Mouse (Mus musculus) ES-Bruce4 (cell line): Measurements from ENCODE around the gene Rgs16. TPM values are rescaled to one million over a fixed set of nuclear protein-coding genes. Genes with fewer than 3 reads are reported as not detected.

Experiments
- H3K27ac ChIP-seq: 2 replicates; pipeline ENCODE4 v1.5.1; 2012; ENCODE audit warnings: low read length, inconsistent platforms; ENCODE audit not compliant: insufficient read depth
- H3K27me3 ChIP-seq: 2 replicates; pipeline ENCODE4 v1.6.1; 2012; ENCODE audit warnings: mild to moderate bottlenecking, low read length, inconsistent platforms; ENCODE audit not compliant: control insufficient read depth, poor library complexity, insufficient read depth, severe bottlenecking
- H3K36me3 ChIP-seq: 2 replicates; pipeline ENCODE4 v1.6.1; 2012; ENCODE audit warnings: inconsistent platforms, mild to moderate bottlenecking, low read length, moderate library complexity; ENCODE audit not compliant: control insufficient read depth, poor library complexity, insufficient read depth, severe bottlenecking
- H3K4me1 ChIP-seq: one replicate; pipeline ENCODE4 v1.8.1; 2011; ENCODE audit warnings: low read length; ENCODE audit not compliant: control insufficient read depth, insufficient read depth
- H3K4me3 ChIP-seq: 2 replicates; pipeline ENCODE4 v1.5.1; 2011; ENCODE audit warnings: low read depth, mild to moderate bottlenecking, low read length
- H3K9ac ChIP-seq: 2 replicates; pipeline ENCODE4 v1.6.1; 2012; ENCODE audit warnings: low read depth, mild to moderate bottlenecking, inconsistent platforms; ENCODE audit not compliant: poor library complexity, severe bottlenecking
- H3K9me3 ChIP-seq: replicated peaks from 2 replicates; pipeline ENCODE4 v1.6.1; 2012; ENCODE audit warnings: mild to moderate bottlenecking, low read length, inconsistent platforms; ENCODE audit not compliant: control insufficient read depth, poor library complexity, insufficient read depth, severe bottlenecking
- CTCF ChIP-seq: IDR thresholded peaks from one replicate; pipeline ENCODE4 v1.8.1; 2011; ENCODE audit warnings: low read depth, low read length
- EP300 ChIP-seq: IDR thresholded peaks from 2 replicates; pipeline ENCODE4 v1.6.1; 2011; ENCODE audit warnings: low read depth, low read length; ENCODE audit not compliant: insufficient read depth
- POLR2A ChIP-seq: IDR thresholded peaks from one replicate; pipeline ENCODE4 v1.8.1; 2011; ENCODE audit warnings: low read length; ENCODE audit not compliant: insufficient read depth
- polyA plus RNA-seq: library from polyadenylated mRNA; stranded (reverse); fragments of >200 nt; gene quantifications from 2 replicates; pipeline ENCODE4 v1.2.4, GENCODE M21; 2011; ENCODE audit warnings: low read depth; ENCODE audit not compliant: missing spikeins, insufficient read depth, insufficient read length

Rgs16 gene
- polyA plus RNA-seq, 1 experiment: 5.7 TPM

GRCm38 (mm10) chr1:153737101-153738085 is 2.8 kb upstream of the Rgs16 start:
- Histone ChIP-seq H3K9ac (no peak overlapping the region), H3K9me3 (no peaks in the 10 kb centered on the region), H3K27ac (no peak overlapping the region), H3K36me3 (no peaks in the 10 kb centered on the region), H3K4me3 (no peak overlapping the region), H3K4me1 (peaks cover 4% of the 10 kb centered on the region), H3K27me3 (no peaks in the 10 kb centered on the region)
- TF ChIP-seq CTCF (no peak), POLR2A (no peak), EP300 (no peak)

DNA sequence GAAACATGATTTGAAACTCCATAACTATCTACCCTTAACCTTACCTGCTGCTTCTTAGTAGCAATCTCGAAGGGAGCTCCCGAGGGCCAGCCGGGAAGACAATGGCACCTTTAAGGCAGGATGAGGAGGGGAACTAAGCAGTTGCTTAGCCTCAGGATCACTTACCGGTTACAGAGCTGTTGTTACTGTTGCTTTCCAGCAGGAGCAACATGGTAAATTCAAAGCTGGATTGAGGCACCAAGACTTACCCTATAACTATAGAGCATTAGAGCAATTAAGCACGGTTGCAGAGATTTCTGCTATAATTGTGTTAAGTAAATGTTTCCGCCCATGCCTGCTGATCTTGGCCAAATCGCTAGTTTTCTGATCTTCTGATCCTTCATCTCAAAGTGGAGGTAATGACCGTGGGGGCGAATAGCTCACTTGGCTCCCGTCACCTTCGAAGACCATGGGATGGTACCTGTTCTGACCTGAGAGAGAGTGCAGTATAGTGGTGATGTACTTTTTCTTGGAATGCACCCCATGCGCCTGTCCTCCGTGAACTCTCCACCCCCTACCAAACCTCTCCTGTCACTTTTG is 623 bp upstream of the Rgs16 start:
- H3K27ac ChIP-seq: no peak overlapping the region
- TF ChIP-seq CTCF: no peak
- no peak for TF ChIP-seq POLR2A
- TF ChIP-seq EP300: no peak
- H3K4me1 ChIP-seq: peaks cover 2% of the 10 kb centered on the region
- H3K4me3 ChIP-seq: no peak overlapping the region
- no peaks in the 10 kb centered on the region for H3K9me3 ChIP-seq
- H3K36me3 ChIP-seq: no peaks in the 10 kb centered on the region
- H3K27me3 ChIP-seq: no peaks in the 10 kb centered on the region
- no peak overlapping the region for H3K9ac ChIP-seq

DNA sequence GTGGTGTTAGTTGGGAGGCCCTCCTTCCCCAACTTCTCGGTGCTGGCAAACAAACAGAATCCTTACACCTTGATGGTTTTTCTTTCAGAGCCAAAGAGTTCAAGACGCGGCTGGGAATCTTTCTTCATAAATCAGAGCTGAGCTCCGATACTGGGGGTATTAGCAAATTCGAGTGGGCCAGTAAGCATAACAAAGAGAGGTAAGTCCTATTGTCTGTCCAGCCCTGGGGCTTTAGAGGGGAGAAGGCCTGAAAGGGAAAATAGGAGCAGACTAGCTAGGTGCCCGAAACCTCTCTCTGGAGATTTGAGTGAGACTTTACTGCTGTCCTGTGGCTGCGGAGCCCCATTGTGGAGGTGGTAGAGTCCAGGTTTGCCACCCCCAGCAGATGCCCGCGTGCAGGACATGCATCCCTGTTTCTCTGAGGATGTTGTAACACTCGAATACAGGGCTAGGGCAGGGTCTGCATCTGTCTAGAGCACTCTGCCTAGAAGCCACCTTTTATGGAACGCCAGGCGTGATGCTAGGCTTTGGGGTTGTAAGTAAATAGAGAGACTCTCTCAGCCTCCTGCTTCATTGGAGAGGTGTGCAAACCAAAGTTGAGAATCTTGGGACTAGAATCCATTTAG is 739 bp downstream of the Rgs16 start:
- Histone ChIP-seq H3K9ac (peak overlapping the region; percentile 22), H3K9me3 (no peaks in the 10 kb centered on the region), H3K27me3 (no peaks in the 10 kb centered on the region), H3K4me3 (peak overlapping the region; percentile 72), H3K4me1 (peaks cover 2% of the 10 kb centered on the region), H3K36me3 (no peaks in the 10 kb centered on the region), H3K27ac (no peak overlapping the region)
- TF ChIP-seq CTCF (no peak), POLR2A (no peak)

GRCm38 (mm10) chr1:153741551-153742316 is 1.6 kb downstream of the Rgs16 start:
- H3K36me3 ChIP-seq: no peaks in the 10 kb centered on the region
- H3K27ac ChIP-seq: no peak overlapping the region
- H3K4me3 ChIP-seq: no peak overlapping the region
- no peaks in the 10 kb centered on the region for H3K27me3 ChIP-seq
- TF ChIP-seq CTCF: no peak
- no peak overlapping the region for H3K9ac ChIP-seq
- H3K9me3 ChIP-seq: no peaks in the 10 kb centered on the region
- H3K4me1 ChIP-seq: peaks cover 2% of the 10 kb centered on the region

GRCm38 (mm10) chr1:153742374-153743155 is 2.4 kb downstream of the Rgs16 start:
- Histone ChIP-seq H3K36me3 (no peaks in the 10 kb centered on the region), H3K27ac (no peak overlapping the region), H3K4me1 (peaks cover 2% of the 10 kb centered on the region), H3K27me3 (no peaks in the 10 kb centered on the region), H3K9me3 (no peaks in the 10 kb centered on the region), H3K9ac (no peak overlapping the region), H3K4me3 (no peak overlapping the region)
- no peak for TF ChIP-seq POLR2A
- no peak for TF ChIP-seq EP300
- TF ChIP-seq CTCF: peak; percentile 46
